Mouse (Mus musculus): Measurements from ENCODE around the gene Cic.

DNA sequence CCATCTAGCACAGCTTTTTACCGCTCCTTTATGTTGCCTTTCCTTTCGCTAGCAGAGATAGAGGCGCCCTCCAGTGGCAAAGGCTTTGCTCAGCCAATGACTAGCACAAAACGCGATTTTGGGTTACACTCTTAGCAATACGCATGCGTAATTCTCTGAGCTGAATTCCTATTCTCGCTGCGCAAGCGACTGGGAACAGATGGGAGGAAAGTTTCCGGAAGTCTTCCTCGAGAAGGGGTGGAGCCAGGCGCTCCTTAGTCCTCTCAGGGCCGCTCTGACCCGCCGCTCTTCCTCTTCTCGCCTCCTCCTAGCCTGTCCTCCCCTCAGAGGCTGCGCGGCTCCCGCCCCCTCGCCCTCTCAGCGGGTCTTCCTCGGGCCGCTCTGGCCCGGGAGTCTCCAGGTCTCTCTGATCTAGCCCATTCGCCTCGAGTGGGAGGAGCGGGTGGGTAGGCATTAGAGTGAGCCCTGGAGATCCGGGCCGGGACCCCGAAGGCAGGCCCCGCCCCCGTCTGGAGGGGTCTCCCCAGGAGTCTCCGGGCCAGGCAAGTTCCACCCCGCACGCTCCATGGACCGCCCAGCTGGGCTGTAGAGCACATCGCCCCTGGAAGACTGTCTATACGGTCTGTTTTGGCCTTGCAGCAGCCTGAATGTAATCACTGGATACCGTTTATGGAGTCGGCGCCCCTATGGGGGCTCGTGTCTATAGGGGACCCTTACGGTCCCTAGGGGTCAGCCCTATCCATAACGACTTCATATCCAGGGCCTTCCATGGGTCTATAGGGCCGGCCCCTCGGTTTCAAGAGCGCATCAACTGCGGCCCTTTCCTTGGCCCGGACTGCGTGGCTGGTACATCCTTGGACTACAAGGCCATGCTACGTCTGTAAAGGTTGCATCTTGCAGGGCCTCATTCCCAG is 49.3 kb downstream of the Cic start, which contains the start of gene Megf8:
- no peak for TF ChIP-seq GATA1 (IDR thresholded peaks at IDR 0.05; ENCODE audit: low read length)
- TF ChIP-seq TAL1 (IDR thresholded peaks at IDR 0.05; ENCODE audit: low read length), result no peak

Data from erythroblast, embryonic 14.5 days (primary cell).